Mouse (Mus musculus) stomach, embryonic 15.5 days (tissue): ENCODE results near the gene Zscan18. TPM values are rescaled to one million over a fixed set of nuclear protein-coding genes. Genes with fewer than 3 reads are reported as not detected.

Experiments
- ATAC-seq: fragments of 200-750 bp; cut with Nextera tagmentation; 2 replicates; pipeline ENCODE4 v1.8.0; 2017; ENCODE audit warnings: low read depth, moderate number of reproducible peaks, moderate TSS enrichment; ENCODE audit not compliant: insufficient read depth, low FRiP score
- H3K27ac ChIP-seq: fragments of 300-500 bp; sonication (generic); 2 replicates; pipeline ENCODE4 v1.5.1; 2015; ENCODE audit warnings: mild to moderate bottlenecking, inconsistent platforms
- H3K27me3 ChIP-seq: fragments of 300-500 bp; sonication (generic); replicated peaks from 2 replicates; pipeline ENCODE4 v1.6.1; 2015; ENCODE audit warnings: inconsistent platforms
- H3K36me3 ChIP-seq: fragments of 300-500 bp; sonication (generic); 2 replicates; pipeline ENCODE4 v1.6.1; 2015; ENCODE audit warnings: inconsistent platforms
- H3K4me1 ChIP-seq: fragments of 300-500 bp; sonication (generic); 2 replicates; pipeline ENCODE4 v1.6.1; 2015; ENCODE audit warnings: inconsistent platforms
- H3K4me2 ChIP-seq: fragments of 300-500 bp; sonication (generic); 2 replicates; pipeline ENCODE4 v1.6.1; 2015; ENCODE audit warnings: mild to moderate bottlenecking, inconsistent platforms
- H3K4me3 ChIP-seq: fragments of 300-500 bp; sonication (generic); replicated peaks from 2 replicates; pipeline ENCODE4 v1.5.1; 2015; ENCODE audit warnings: inconsistent platforms
- H3K9ac ChIP-seq: fragments of 300-500 bp; sonication (generic); 2 replicates; pipeline ENCODE4 v1.6.1; 2015; ENCODE audit warnings: inconsistent platforms
- H3K9me3 ChIP-seq: fragments of 300-500 bp; sonication (generic); 2 replicates; pipeline ENCODE4 v1.6.1; 2016; ENCODE audit warnings: inconsistent platforms
- WGBS: fragments of 180-500 bp; shearing (Covaris S2); methylation state at CpG from one replicate; pipeline ENCODE4 v1.1.7; 2015; 5-methylcytosine and 5-hydroxymethylcytosine counted together
- polyA plus RNA-seq: library from polyadenylated mRNA; unstranded; fragments of >200 nt; fragmentation: Nextera tagmentation; extraction: Ambion mirVana; gene quantifications from 2 replicates; pipeline ENCODE4 v1.2.1, GENCODE M21; 2015

Zscan18 gene
- polyA plus RNA-seq, 1 experiment from 2014 or later: 5.6 TPM

DNA sequence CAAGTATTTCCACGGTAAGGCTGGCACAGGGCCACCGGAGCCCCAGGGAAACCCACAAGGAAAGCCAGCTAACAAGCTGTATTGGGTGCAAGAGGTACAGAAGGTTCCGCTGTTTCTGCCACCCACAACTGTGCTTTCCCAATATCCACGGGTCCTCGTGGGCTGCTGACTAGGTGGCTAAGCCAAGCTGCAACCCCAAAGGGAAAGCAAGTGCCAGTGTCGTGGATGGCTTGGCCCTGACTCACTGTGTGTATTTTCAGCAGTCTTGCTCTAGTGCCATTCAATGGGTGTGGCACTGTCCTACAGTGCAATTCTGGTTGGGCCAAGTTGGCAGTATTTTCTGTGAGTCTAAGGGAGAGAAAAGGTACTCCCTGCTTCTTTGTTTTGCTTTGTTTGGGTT is 16.1 kb downstream of the Zscan18 start:
- no peaks in the 10 kb centered on the region for H3K4me1 ChIP-seq
- H3K27ac ChIP-seq: no peak overlapping the region
- WGBS: 76% methylated on average over 6 of the region's 6 CpGs
- H3K9me3 ChIP-seq: no peaks in the 10 kb centered on the region
- no peak overlapping the region for H3K4me3 ChIP-seq
- H3K36me3 ChIP-seq: no peaks in the 10 kb centered on the region
- H3K27me3 ChIP-seq: no peaks in the 10 kb centered on the region
- ATAC-seq: no peak
- no peak overlapping the region for H3K4me2 ChIP-seq
- H3K9ac ChIP-seq: no peak overlapping the region

DNA sequence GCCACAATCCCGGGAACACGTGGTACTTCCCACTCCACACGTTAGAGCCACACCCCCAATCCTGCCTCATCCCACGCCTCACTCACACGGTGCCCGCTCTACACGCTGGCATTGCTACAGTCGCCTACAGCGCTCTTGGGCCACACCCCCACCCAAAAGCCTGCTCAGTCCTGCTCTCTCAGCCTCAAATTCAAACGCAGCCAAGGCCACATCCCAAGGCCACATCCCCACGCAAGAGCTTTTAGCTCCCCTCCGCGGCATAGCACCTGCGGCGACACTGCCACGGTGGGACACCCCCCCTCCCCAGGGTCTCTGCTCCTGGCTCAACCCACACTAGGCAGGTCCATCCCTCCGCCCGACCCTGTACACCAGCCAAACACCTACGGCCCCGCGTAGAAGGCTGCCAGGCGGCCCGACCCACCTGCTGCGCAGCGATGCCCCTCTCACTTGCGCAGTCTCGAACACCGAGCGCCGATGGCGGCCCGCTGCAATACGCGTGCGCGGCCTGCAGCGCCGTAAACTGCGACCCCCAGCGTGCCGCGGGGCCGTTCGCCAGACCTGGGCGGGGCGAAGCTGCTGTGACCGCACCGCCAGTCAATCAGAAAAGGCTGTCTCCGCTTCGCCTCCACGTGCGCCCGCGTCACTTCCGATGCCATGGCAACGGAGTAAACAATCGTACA is 23.1 kb downstream of the Zscan18 start:
- Histone ChIP-seq H3K36me3 (no peaks in the 10 kb centered on the region), H3K4me2 (peak overlapping the region; percentile 99), H3K27ac (no peak overlapping the region), H3K4me1 (peaks cover 8% of the 10 kb centered on the region; the same call in 1 of the 2 replicates), H3K9me3 (no peaks in the 10 kb centered on the region), H3K27me3 (no peaks in the 10 kb centered on the region), H3K4me3 (peak overlapping the region; percentile 63), H3K9ac (peak overlapping the region; percentile 41)
- WGBS: under 1% methylated on average over 57 of the region's 57 CpGs
- peak; percentile 90 for ATAC-seq

DNA sequence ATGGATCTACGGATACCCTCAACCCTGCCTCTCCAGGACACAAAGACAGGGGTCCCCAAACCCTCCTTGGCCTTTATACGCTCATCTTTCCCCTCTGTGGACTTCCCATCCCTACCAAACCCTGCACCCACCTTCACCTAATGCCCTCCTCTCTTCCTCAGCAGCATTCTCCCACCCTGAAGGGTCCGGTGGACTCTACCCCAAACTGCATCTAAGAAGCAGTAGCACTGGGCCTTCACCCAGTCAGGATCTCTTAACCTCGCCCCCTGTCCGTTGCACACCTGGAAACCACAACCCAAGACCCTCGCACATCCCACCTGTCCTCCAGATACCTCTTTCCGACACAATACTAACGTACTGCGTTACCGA is 23.7 kb downstream of the Zscan18 start:
- ATAC-seq: no peak
- Histone ChIP-seq H3K36me3 (no peaks in the 10 kb centered on the region), H3K4me1 (peaks cover 8% of the 10 kb centered on the region; the same call in 1 of the 2 replicates), H3K27me3 (no peaks in the 10 kb centered on the region), H3K9ac (peak overlapping the region; percentile 41; the same call in 1 of the 2 replicates), H3K9me3 (no peaks in the 10 kb centered on the region), H3K4me3 (peak overlapping the region; percentile 63), H3K4me2 (peak overlapping the region; percentile 99), H3K27ac (no peak overlapping the region)
- WGBS: 22% methylated on average over 10 of the region's 10 CpGs

DNA sequence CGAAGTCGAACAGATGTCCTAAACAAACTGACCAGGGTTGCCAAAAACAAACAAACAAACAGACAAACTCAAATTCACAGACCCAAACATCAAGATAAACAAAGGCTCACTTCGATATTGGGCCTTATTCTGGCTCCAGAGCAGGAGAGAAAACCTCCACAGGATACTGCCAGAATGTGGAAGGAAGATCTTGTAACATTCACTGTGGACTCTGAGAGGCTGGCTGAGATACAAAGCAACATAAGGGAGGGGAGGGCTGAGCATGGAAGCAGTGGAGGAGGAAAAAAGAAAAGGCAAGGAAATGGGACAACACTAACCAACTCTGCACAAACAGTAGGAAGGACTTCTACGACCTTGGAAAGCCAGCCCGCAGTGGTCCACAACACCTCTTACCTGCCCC is 24.3 kb downstream of the Zscan18 start:
- Histone ChIP-seq H3K27ac (no peak overlapping the region), H3K9me3 (no peaks in the 10 kb centered on the region), H3K4me3 (no peak overlapping the region), H3K36me3 (peaks cover 6% of the 10 kb centered on the region; the same call in 1 of the 2 replicates), H3K27me3 (no peaks in the 10 kb centered on the region), H3K9ac (no peak overlapping the region), H3K4me2 (0 out of 2 replicates have a peak overlapping the region, but pooled peaks have one; percentile 99), H3K4me1 (peaks cover 8% of the 10 kb centered on the region; the same call in 1 of the 2 replicates)
- no peak for ATAC-seq
- WGBS: 86% methylated on average over 5 of the region's 5 CpGs

DNA sequence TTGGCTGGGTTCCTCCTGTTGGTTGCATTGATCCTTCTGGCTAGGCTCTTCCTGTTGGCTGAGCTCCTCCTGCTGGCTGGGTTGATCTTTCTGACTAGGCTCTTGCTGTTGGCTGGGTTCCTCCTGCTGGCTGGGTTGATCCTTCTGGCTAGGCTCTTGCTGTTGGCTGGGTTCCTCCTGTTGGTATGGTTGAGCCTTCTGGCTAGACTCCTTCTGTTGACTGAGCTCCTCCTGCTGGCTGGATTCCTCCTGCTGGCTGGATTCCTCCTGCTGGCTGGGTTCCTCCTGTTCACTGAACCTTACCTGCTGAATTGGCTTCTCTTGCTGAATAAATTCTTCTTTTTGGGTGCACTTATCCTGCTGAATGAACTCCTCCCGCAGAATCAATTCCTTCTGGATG is 28.8 kb downstream of the Zscan18 start:
- 100% methylated on average over 1 of the region's 1 CpGs for WGBS
- H3K4me3 ChIP-seq: no peak overlapping the region
- no peaks in the 10 kb centered on the region for H3K27me3 ChIP-seq
- H3K27ac ChIP-seq: no peak overlapping the region
- H3K36me3 ChIP-seq: peaks cover 8% of the 10 kb centered on the region; the same call in 1 of the 2 replicates
- no peak for ATAC-seq
- H3K9me3 ChIP-seq: no peaks in the 10 kb centered on the region
- no peak overlapping the region for H3K4me2 ChIP-seq
- no peak overlapping the region for H3K9ac ChIP-seq
- 0 out of 2 replicates have a peak, but pooled peaks cover 1% of the 10 kb centered on the region for H3K4me1 ChIP-seq

DNA sequence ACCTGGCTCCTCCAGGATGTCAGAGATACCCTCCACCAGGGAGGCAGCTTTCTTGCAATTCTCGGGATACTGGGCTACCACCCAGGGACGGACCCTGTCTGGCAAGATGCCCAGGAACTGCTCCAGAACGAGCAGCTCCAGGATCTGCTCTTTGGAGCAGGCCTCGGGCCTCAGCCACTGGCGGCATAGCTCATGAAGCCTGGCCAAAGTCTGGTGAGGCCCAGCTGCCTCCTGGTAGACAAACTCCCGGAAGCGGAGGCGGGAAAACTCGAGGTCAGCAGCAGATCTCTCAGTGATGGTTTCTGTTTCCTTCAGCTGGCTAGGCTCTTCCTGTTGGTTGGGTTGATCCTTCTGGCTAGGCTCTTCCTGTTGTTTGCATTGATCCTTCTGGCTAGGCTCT is 29.3 kb downstream of the Zscan18 start:
- WGBS: 91% methylated on average over 9 of the region's 9 CpGs
- Histone ChIP-seq H3K36me3 (peaks cover 8% of the 10 kb centered on the region; the same call in 1 of the 2 replicates), H3K4me2 (no peak overlapping the region), H3K4me3 (no peak overlapping the region), H3K4me1 (no peaks in the 10 kb centered on the region), H3K9me3 (no peaks in the 10 kb centered on the region), H3K27me3 (no peaks in the 10 kb centered on the region), H3K27ac (no peak overlapping the region), H3K9ac (no peak overlapping the region)
- no peak for ATAC-seq

DNA sequence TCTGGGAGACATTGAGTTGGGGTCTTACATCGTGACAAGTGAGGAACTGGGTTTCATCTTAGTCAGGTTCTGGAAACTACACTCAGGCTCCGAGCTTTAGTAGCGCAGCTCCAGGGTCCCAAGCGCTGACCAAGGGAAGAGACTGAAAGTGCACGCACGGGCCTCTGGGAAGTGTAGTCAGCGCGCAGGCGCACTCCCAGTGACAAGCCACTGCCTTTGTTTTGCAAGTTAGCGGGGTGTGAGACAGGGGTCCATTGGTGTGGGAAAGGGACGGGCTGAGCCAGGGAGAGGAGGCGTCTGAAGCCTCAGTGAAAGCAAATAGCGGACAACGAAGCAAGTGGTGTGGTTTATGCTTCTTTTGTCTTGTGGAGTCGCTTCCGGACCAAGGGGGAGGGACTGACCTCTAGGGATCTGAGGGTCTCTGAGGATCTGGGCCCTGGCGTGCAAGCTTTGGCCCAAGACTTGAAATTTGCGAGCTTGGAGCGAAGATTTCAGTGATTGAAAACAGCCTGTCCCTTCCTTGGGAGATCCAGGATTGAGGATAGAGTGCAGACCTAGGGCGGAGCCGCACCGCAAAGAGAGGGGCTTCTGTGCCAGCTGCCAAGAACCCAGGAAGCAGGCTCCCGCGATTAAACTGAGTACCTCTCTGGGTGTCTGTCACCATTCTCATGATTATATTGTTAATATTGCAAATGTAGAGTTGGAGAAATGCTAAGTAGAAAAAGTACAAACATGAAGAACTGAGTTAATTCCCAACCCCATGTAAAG is 53.8 kb downstream of the Zscan18 start:
- Histone ChIP-seq H3K9ac (no peak overlapping the region), H3K4me2 (0 out of 2 replicates have a peak overlapping the region, but pooled peaks have one; percentile 8), H3K27ac (no peak overlapping the region), H3K36me3 (no peaks in the 10 kb centered on the region), H3K4me3 (0 out of 2 replicates have a peak overlapping the region, but pooled peaks have one; percentile 11), H3K27me3 (no peaks in the 10 kb centered on the region), H3K9me3 (no peaks in the 10 kb centered on the region), H3K4me1 (no peaks in the 10 kb centered on the region)
- no peak for ATAC-seq
- WGBS: 74% methylated on average over 24 of the region's 24 CpGs

DNA sequence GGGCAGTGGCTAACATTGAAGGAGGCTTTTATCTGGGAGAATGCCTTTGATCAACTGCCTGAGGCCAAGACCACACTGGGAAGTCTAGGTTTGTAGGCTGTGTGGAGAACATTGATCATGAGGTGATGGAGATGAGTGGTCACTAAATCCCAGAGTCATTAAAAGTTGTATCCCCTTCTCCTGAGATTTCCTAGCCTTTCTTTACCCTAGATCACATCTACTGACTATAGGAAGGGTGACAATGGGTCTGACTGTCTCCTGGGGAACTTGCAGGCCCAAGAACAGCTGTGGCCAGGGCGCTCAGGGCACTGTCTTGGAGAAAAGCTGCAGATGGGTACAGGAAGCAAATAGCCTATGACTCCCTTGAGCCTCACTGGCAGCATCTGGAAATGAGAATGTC is 68.5 kb downstream of the Zscan18 start, which contains the start of gene Vmn2r56:
Vmn2r56 (minus strand) TSS at position 101 of the 400 bp plus-strand sequence.
- ATAC-seq: no peak
- 46% methylated on average over 1 of the region's 1 CpGs for WGBS
- Histone ChIP-seq H3K36me3 (no peaks in the 10 kb centered on the region), H3K9me3 (no peaks in the 10 kb centered on the region), H3K4me2 (no peak within 1 kb of the TSS), H3K4me1 (no peaks in the 10 kb centered on the region), H3K27ac (no peak within 1 kb of the TSS), H3K9ac (no peak within 1 kb of the TSS), H3K4me3 (no peak within 1 kb of the TSS), H3K27me3 (no peaks in the 10 kb centered on the region)

Other genes starting within 250 kb of the Zscan18 start
- gene Vmn2r53, start 194.8 kb downstream of the Zscan18 start, polyA plus RNA-seq: under 0.01 and 0.01 TPM in 2 replicates
- not detected in 2 replicates for gene Vmn2r54, start 163.3 kb downstream of the Zscan18 start, polyA plus RNA-seq
- not detected in 2 replicates for gene Vmn2r55, start 118.6 kb downstream of the Zscan18 start, polyA plus RNA-seq
- gene Vmn2r56, start 68.6 kb downstream of the Zscan18 start, polyA plus RNA-seq: not detected in 2 replicates
- gene Zfp329, start 15.2 kb upstream of the Zscan18 start, polyA plus RNA-seq: 12.5 and 14.7 TPM in 2 replicates
- 32.3 and 34.4 TPM in 2 replicates for gene Zfp110, start 31.1 kb upstream of the Zscan18 start, polyA plus RNA-seq
- 3.4 and 3.6 TPM in 2 replicates for gene Zfp128, start 77.5 kb upstream of the Zscan18 start, polyA plus RNA-seq
- 13.3 and 15.6 TPM in 2 replicates for gene Zscan22, start 94.2 kb upstream of the Zscan18 start, polyA plus RNA-seq
- gene Rps5, start 118.7 kb upstream of the Zscan18 start, polyA plus RNA-seq: 988 and 1,049 TPM in 2 replicates
- 1.0 and 1.3 TPM in 2 replicates for gene Rnf225, start 123.8 kb upstream of the Zscan18 start, polyA plus RNA-seq
- 8.9 and 10.3 TPM in 2 replicates for gene Zfp324, start 162.2 kb upstream of the Zscan18 start, polyA plus RNA-seq
- gene Zfp446, start 174.2 kb upstream of the Zscan18 start, polyA plus RNA-seq: 6.9 and 8.4 TPM in 2 replicates
- 0.64 and 1.8 TPM in 2 replicates for gene Slc27a5, start 194.6 kb upstream of the Zscan18 start, polyA plus RNA-seq
- 216 and 252 TPM in 2 replicates for gene Trim28, start 195.5 kb upstream of the Zscan18 start, polyA plus RNA-seq
- gene Zbtb45, start 206.4 kb upstream of the Zscan18 start, polyA plus RNA-seq: 20.4 and 21.9 TPM in 2 replicates
- gene Chmp2a, start 231.2 kb upstream of the Zscan18 start, polyA plus RNA-seq: 161 and 167 TPM in 2 replicates
- gene Ube2m, start 234.6 kb upstream of the Zscan18 start, polyA plus RNA-seq: 105 and 107 TPM in 2 replicates